ENCODE assay signal across 18 mouse cellular contexts in the genomic region with DNA sequence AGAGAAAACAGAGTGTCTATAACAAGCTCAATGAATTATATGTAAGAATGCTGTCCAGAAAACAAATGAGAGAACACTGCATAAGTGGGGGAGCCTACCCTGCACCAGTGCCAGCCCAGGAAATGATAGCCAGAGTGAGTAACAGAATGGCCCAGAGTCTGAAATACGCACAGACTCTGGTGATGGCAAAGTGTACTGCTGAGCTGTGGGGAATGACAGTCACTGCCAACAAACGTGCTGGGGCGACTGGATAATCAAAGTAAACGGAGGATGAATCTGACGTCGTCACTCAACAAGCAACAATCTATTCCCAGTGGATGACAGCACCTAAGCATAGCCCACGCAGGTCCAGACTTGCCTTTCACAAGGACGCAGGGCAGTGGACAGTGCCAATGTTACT. TPM values are rescaled to one million over a fixed set of nuclear protein-coding genes. Genes with fewer than 3 reads are reported as not detected.
DNase-seq lines count a peak whose midpoint lies in the region; ATAC-seq and TF ChIP-seq lines count a peak whose summit lies in the region.
"Had no signal": no experiment of that assay in that cellular context is flagged by ENCODE, and none has a peak within 500 bp of the region (broad histone marks: within the 10 kb centered on the region; RNA-seq: fewer than 3 reads in every experiment).

No protein-coding gene starts in this region.

- TF ChIP-seq CTCF in layer of hippocampus, adult 2 months (conservative IDR thresholded peaks at IDR 0.05) = no peak

- peak; percentile 77 for ATAC-seq in cerebellum, adult (ENCODE audit: insufficient number of reproducible peaks, low FRiP score, low TSS enrichment)
- ATAC-seq: CD4-positive, CD25-positive, alpha-beta regulatory T cell, adult 4 months; intestine, embryonic 15.5 days had no signal

- DNase-seq in cerebellum, postnatal 4 days (ENCODE audit: low spot score in 2 of 2) = no peak
- no peak for DNase-seq in layer of hippocampus, adult 2 months (ENCODE audit: low spot score in 2 of 2)
- no peak for DNase-seq in layer of hippocampus, postnatal 25 days (ENCODE audit: extremely low spot score in 1 of 2, low spot score in 1 of 2)
- peak; percentile 17 to 29 for DNase-seq in cerebellum, adult 18-20 months
- DNase-seq in cerebellum, postnatal 36 days = peak; percentile 13 to 28
- no peak for DNase-seq in spleen, adult 12 weeks (ENCODE audit: low spot score)
- no peak for DNase-seq in adrenal gland, postnatal 36 days
- DNase-seq: heart, postnatal 14 days; lung, adult 18-20 months; lung, postnatal 36 days; thymus, postnatal 14 days had no signal

- peak overlapping the region; percentile 53; the same call in 1 of the 2 replicates for H3K27ac ChIP-seq in layer of hippocampus, adult 2 months
- H3K27ac ChIP-seq: embryonic facial prominence, embryonic 13.5 days; heart, embryonic 10.5 days; hindbrain, embryonic 14.5 days; intestine, embryonic 15.5 days; limb, embryonic 15.5 days had no signal

- H3K4me3 ChIP-seq in layer of hippocampus, adult 2 months = no peak overlapping the region
- H3K4me3 ChIP-seq: embryonic facial prominence, embryonic 13.5 days; heart, embryonic 10.5 days; intestine, embryonic 15.5 days; limb, embryonic 15.5 days had no signal

RNA-seq across cellular contexts. Expression of a gene that starts 23.9 kb away (rescaled TPM):
- 1 to 10 TPM; 4.3 to 8.7 TPM for total RNA-seq in layer of hippocampus, adult 2 months (2021)
- total RNA-seq in layer of hippocampus, postnatal 25 days (2021) = 1 to 10 TPM; 3.4 to 5.8 TPM
- 10 to 100 TPM; 11.0 to 13.3 TPM for total RNA-seq in adrenal gland, postnatal 36 days (2021)

RNA-seq across cellular contexts. Expression of a gene that starts 24.0 kb away (rescaled TPM):
- total RNA-seq in layer of hippocampus, adult 2 months (2021) = 1 to 10 TPM; 9.1 to 10.0 TPM
- 10 to 100 TPM; 13.2 to 15.3 TPM for total RNA-seq in layer of hippocampus, postnatal 25 days (2021)
- total RNA-seq in adrenal gland, postnatal 36 days (2021) = 10 to 100 TPM; 17.3 to 22.4 TPM

RNA-seq across cellular contexts. Expression of a gene that starts 41.2 kb away (rescaled TPM):
- 1 to 10 TPM; 1.2 to 2.3 TPM for total RNA-seq in layer of hippocampus, adult 2 months (2021)
- 1 to 10 TPM; 1.9 to 2.3 TPM for total RNA-seq in layer of hippocampus, postnatal 25 days (2021)
- total RNA-seq in adrenal gland, postnatal 36 days (2021) = 1 to 10 TPM; 1.8 to 3.1 TPM

Comparison
In these comparisons a context has a peak if more than half of its experiments do, and no peak if none do; other contexts are left out.
1. DNase-seq: peak in cerebellum, adult 18-20 months (2 of 2) and cerebellum, postnatal 36 days (2 of 2); none in cerebellum, postnatal 4 days (0 of 2), layer of hippocampus, adult 2 months (0 of 2), layer of hippocampus, postnatal 25 days (0 of 2), spleen, adult 12 weeks (single experiment) and adrenal gland, postnatal 36 days (0 of 2).